Mouse (Mus musculus): ENCODE results near the gene Slc6a18.

The Slc6a18 gene

DNA sequence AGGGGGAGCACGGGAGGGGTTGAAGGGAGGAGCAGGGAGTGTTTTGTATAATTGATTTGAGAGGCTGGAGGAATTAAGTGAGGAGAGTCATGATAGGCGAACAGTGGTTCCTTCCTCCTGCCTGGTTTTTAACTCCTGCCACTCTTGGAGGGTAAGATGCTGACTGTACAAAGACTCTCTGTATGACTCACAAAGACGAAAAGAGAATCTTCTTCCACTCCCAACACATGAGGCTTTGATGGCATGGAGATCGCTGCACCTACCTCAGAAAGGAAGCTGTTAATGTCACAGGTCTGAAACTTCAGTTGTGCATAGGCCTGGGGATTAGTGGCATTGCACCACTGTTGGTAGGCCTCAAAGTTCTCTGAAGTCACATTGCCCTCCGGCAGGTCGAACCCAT lies 7.7 kb upstream of the Slc6a18 start:
- no peak for DNase-seq (ENCODE audit: low spot score)

DNA sequence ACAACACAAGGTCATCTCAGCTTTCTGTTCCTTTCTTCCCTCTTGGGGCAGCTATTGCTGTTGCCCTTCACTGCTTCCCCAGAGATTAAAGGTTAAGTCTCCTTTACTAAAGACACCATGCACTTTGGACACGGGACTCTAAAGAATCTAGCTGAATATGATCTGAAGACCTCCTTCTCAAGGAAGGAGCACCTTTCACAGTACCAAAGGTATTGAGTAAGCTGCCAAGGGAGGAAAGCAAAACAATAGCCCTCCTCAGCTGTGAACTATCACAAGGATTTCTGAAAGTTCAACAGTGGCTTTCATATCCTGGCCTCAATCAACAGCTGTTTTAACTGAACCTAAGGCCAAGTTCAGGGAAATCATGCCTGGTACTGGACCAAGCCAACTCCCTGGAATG lies 6.6 kb upstream of the Slc6a18 start:
- DNase-seq (ENCODE audit: low spot score): no peak

DNA sequence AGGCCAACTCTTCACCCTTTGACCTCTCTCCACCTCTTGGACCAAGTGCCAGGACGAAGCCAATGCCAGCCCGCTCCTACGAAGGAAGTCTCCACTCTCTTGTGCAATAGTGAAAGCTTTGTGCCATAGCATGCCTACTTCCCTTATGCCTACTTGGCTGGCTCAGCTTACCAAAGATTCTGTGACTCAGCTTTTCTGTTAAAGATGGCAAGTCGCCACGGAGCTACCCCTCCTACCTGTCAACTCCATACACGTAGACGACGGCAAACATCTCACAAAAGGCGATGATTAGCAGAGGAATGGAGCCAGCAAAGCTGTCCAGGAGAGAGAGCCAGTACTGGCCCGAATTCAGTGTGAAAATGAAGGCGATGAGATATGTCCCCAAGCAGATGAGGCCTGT lies 5.9 kb upstream of the Slc6a18 start:
- DNase-seq (ENCODE audit: low spot score): no peak

DNA sequence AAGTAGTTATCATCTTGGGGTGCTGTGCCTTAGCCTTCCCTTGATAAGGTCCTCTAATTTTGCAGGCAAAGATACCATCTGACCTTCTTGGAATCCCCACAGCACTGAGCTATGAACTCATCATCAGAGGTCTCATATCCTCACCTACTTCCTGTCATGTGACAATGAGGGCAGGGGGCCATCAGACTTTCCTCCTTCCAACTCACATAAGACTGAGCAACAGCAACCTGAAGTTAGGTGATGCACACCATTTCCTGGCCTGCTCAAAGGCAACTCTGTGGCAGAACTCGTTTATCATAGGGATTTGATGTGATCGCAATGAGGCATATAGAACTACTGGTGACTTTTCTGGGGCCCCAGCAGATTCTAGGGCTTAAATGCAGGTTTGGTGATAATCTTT lies 4.4 kb upstream of the Slc6a18 start:
- no peak for DNase-seq (ENCODE audit: low spot score)

DNA sequence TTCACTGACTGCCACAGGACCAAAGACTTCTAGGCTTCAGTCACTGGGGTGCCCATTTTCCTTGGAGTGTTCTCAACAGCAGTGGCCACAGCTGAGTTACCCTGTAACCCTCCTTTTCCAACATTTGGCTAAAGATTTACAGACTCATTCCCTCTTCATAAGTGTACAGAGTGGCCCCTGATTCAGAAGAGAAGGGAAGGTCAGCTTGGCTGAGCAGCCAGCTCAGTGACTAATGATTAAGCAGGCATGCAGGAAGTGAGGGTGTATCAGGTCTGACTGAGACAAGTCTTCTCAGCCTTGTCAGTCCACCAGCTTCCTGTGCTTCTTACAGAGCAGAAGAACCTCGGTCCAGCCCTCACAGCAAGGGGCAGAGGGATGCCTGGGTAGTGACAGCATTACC lies 2.6 kb upstream of the Slc6a18 start:
- no peak for DNase-seq (ENCODE audit: low spot score)

DNA sequence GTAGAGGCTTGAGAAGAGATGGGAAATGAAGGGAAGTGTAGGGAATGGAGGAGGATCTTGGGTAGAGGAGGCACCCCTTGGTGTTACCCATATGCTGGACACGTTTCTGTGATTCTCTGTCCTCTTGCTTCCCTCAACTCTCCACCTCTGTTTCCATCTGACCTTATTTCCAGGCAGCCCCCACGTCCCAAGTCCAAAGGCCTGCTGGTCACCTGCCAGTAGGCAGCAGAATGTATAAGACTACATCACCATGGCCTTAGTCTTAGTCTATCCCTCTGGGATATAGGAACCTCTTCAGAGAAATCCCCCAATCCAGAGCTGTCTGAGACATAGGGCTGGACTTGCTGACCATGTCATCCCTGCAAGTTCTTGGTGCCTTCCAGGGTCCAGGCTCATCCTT lies 1.5 kb upstream of the Slc6a18 start:
- no peak for DNase-seq (ENCODE audit: low spot score)

DNA sequence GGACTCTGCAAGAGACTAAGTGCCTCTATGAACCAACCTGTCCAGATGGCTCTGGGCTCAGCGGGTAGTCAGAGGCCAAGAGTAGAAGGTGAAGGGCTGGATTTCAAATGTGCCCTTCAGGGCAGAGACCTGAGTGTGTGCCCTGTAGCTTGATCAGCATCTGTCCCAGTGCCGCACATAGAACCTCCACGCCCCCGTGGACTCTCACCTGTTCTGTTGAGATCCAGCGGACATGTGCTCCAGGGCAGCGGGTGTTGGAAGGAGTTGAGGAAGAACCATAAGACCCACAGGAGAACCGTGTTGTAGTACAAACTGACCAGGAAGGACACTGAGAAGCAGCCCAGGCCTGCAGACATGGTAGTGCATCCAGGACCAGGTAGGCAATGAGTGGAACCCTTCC lies 2.7 kb downstream of the Slc6a18 start:
- no peak for DNase-seq (ENCODE audit: low spot score)

DNA sequence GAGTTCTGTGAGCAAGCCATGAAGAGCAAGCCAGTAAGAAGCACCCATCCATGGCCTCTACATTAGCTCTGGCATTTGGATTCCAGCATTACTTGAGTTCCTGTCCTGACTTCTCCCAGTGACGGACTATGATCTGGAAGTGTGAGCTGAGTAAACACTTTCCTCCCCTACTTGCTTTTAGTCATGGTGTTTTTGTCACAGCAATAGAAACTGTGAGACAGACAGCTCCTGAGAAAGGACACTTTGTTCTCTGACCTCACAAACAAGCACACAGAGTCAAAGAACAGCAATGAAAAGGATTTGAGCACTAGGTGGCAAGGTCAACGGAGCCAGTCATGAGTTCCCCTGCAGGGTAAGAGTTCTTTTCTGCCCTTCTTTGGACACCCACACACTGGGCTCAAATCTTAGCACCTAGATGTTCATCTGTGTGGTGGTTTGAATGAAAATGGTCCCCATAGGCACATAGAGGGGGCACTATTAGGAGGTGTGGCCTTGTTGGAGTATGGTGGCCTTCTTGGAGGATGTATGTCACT lies 17.6 kb downstream of the Slc6a18 start:
- DNase-seq (ENCODE audit: low spot score): no peak

DNA sequence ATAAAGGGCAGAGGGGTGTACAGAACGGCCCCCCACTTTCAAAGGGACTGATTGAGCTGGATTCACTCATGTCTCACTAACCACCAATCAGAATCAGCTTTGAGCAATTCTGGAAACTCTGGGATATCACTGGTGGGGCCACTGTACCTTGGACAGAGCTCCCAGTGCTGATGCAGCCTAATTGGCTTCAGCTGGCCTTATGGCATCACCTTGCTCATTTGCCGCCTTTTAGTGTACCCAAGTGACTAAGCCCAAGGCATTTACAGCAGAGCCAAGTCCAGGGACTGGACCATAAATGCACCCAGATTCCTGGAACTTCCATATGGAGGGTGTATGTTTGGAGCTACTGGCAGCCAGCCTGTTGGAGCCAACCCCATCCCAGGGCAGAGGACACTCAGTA lies 18.9 kb downstream of the Slc6a18 start:
- no peak for DNase-seq (ENCODE audit: low spot score)

DNA sequence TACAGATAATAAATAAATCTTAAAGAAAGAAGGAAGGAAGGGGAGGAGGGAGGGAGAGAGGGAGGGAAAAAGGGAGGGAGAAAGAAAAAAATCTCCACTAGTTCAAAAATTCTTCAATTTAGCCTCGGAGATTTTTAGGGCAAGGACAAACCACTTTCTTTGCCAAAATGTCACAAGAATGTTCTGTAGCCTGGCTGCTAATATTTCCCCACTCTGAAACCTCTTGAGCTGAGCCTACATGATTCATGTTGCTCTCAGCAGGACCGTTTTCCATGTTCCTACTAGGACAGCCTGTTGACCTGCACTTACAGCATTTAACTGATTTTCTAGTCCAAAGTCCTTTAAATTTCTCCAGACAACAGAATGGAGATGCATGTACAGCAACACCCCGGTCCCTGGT lies 22.8 kb downstream of the Slc6a18 start:
- no peak for DNase-seq (ENCODE audit: low spot score)

DNA sequence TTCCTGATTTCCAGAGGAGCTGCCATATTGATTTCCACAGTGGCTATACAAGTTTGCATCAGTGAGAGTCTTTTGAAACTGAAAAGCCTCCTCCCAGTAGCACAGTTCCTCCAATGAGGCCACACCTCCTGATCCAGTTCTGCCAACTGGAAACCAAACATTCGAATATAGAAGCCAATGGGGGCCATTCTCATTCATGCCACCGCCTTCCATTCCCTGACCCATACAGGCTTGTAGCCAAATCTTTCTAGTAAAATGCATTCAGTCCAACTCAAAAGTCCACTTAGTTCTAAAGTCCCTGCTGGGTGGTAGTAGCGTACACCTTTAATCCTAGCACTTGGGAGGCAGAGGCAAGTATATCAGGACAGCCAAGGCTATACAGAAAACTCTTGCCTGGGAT lies 24.6 kb downstream of the Slc6a18 start:
- DNase-seq (ENCODE audit: low spot score): no peak

DNA sequence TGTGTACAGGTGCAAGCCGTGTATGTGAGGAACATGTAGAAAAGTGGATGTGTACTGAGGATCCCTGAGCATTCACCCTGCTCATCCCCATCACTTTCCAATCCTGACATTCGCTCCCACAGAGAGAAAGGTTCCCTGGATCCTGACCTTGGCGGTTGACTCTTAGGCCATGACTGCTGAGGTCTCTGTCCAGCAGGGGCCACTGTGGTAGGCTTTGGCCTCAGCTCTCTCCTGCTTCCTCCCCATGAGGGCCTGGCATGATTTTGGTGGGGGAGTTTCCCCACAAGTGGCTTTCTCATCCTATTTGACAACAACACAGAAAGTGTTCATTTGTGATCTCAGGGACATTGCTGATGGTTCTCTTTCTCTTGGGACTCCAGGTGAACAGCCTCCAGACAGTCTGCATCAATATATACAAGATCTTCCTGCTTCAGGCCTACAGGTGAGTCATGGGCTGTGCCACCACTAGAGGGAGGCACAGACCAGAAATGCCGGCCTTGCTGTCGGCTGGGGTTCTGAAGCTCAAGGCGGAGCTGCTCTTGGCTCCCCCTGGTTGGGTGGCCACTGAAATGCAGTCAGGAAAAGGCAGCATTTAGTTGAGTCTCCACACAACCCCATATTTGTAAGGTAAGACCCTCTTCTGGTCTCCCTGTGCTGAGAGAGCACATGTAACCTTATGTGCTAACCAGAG lies 31.3 kb downstream of the Slc6a18 start:
- DNase-seq (ENCODE audit: low spot score): peak; percentile 35

DNA sequence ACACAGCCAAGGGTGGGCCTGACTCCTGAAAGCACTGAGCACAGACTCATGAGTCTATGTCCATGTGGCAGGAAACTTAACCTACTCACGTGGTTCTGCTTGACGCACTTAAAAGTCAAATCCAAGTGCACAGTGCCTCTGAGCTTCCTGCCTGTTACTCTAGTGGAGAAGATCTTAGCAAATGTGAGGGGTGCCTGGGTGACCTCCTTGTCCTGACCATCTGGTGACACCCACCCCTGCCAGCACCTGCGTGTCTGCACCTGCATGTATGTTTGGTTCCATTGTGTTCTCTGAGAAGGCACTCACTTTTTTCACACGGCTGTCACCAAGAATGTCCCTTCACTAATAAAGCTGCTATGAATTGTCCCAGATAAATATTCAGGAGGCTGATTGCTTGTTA lies 36.5 kb downstream of the Slc6a18 start:
- DNase-seq (ENCODE audit: low spot score): no peak

DNA sequence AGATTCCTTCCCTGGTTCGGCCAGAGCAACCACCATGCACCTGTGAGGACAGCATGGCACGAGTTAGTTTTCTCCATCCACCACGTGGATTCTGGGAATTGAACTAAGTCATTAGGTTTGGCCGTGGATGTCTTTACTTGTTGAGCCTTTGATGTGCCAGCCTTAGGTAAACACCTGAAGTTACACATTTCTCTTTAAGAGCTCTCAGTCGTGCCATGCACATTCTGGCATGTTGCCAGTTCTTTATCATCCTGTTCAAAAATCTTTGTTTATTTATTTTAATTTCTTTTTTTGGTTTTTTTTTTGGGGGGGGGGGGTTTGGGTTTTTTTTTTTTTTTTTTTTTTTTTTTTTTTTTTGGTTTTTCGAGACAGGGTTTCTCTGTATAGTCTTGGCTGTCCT lies 40.0 kb downstream of the Slc6a18 start:
- no peak for DNase-seq (ENCODE audit: low spot score)

DNA sequence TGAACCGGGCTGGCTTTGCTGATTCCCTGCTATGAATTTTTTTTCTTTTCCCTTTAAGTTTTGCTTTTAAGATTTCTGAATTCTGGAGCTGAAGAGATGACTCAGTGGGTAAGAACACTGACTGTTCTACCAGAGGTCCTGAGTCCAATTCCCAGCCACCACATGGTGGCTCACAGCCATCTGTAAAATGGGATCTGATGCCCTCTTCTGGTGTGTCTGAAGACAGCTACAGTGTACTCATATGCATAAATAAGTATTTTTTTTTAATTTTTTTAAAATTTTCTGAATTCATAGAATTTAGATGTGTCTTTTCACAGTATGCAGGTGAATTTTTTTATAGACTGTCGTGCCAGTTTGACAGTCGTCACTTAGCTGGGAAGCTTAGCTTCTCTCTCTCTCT lies 46.0 kb downstream of the Slc6a18 start:
- DNase-seq (ENCODE audit: low spot score): no peak

DNA sequence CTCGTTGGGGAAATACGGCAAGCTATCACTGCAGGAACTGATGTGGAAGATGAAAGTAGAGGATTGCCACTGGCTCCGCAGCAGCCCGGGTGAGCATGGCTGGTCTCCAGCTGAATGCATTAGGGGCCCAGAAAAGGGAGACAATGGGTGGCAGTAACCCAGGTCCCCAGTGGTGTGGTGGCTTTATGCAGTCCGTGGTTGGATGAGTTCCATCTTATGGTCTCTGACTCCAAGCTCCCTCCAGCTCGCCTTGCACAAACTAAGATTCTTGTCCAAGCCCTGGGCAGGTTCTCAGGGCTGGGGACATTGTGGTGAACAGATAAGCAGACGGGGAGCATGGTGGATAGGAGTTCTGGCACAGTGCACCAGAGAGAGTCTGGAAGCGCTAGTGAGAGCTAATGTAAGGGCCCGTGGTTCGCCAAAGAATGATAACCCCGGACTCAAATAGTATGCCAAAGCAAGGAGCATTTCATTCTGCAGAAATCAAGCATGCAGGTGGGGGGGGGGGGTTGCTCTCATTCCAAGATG lies 49.2 kb downstream of the Slc6a18 start:
- no peak for DNase-seq (ENCODE audit: low spot score)

DNA sequence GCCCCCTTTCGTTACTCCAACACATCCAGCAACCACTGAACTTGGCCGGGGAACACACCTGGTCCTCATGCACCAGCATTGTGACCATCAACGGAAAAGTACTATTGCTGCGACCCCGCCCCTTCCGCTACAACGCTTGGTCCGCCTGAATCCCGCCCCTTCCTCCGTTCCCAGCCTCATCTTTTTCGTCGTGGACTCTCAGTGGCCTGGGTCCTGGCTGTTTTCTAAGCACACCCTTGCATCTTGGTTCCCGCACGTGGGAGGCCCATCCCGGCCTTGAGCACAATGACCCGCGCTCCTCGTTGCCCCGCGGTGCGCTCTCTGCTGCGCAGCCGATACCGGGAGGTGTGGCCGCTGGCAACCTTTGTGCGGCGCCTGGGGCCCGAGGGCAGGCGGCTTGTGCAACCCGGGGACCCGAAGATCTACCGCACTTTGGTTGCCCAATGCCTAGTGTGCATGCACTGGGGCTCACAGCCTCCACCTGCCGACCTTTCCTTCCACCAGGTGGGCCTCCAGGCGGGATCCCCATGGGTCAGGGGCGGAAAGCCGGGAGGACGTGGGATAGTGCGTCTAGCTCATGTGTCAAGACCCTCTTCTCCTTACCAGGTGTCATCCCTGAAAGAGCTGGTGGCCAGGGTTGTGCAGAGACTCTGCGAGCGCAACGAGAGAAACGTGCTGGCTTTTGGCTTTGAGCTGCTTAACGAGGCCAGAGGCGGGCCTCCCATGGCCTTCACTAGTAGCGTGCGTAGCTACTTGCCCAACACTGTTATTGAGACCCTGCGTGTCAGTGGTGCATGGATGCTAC lies 50.9 kb downstream of the Slc6a18 start, which contains the start of gene Tert:
Gene Tert (plus strand): TSS at position 167 of the 805 bp plus-strand sequence.
- peak; percentile 31 for DNase-seq (ENCODE audit: low spot score)

DNA sequence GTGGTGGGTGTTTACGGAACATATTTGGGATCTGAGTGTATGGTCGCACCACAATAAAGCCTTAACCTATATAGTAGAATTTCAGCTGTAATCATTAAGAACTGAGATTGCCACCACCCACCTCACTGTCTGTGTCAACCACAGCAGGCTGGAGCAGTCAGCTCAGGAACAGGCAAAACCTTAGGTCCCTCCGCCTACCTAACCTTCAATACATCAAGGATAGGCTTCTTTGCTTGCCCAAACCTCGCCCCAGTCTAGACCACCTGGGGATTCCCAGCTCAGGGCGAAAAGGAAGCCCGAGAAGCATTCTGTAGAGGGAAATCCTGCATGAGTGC lies 51.4 kb downstream of the Slc6a18 start:
- no peak for DNase-seq (ENCODE audit: low spot score)

DNA sequence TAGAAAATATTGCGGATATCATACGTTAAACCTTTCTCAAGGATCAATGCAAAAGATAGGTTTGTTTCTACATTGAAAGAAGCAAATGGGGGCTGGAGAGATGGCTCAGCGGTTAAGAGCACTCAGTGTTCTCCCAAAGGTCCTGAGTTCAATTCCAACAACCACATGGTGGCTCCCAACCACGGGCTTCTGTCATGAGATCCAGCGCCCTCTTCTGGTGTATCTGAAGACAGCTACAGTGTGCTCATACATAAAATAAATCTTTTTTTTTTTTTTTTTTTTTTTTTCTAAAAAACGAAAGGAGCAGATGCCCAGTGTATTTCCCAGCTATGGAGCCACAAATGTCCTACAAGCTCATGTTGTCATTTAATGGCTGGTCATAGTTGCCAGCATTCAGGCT lies 57.2 kb downstream of the Slc6a18 start:
- no peak for DNase-seq (ENCODE audit: low spot score)

DNA sequence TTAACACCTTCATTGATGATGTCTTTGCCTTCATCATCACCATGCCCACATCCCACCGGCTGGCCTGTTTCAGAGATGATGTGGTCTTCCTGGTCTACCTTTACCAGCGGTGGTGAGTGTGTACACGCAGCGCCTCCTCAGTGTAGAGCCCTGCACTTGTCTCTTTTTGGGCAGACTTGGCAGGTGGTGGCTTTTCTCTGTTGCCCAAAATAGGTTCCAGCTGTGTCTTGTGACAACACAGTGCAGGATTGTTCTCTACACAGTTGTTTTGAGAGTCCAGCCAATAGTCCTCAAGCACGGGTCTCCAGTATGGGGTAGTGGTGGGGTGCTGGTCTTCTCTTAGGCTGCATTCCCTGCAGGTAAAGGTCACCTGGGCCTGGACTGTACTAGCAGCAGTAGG lies 59.4 kb downstream of the Slc6a18 start:
- no peak for DNase-seq (ENCODE audit: low spot score)

All from urinary bladder, postnatal 25 days (tissue).